Comparison of ENCODE assay signal across 13 mouse cellular contexts in genomic region chr1:131691356-131691755, GRCm38 (mm10). TPM values are rescaled to one million over a fixed set of nuclear protein-coding genes. Genes with fewer than 3 reads are reported as not detected.
DNase-seq lines count a peak whose midpoint lies in the region; ATAC-seq and TF ChIP-seq lines count a peak whose summit lies in the region.
"Had no signal": no experiment of that assay in that cellular context is flagged by ENCODE, and none has a peak within 500 bp of the region (broad histone marks: within the 10 kb centered on the region; RNA-seq: fewer than 3 reads in every experiment).

No protein-coding gene starts in this region.

- no peak for TF ChIP-seq POLR2A in bone marrow macrophage, adult 2 months (IDR thresholded peaks at IDR 0.05; ENCODE audit: borderline replicate concordance, low read depth, low read length)

- DNase-seq in heart, adult 11 months, result peak; percentile 96
- no peak for DNase-seq in heart, postnatal 14 days
- DNase-seq in A20 (ENCODE audit: low read depth, low spot score), result peak; percentile 51
- no peak for DNase-seq in natural killer cell, adult 2 months (ENCODE audit: low spot score in 2 of 2)
- DNase-seq in kidney, adult 8-10 months, result no peak
- no peak for DNase-seq in thymus, postnatal 14 days
- DNase-seq: cerebellum, adult 9-11 months; midbrain, embryonic 14.5 days; spleen, adult 18-20 months had no signal

- no peak for TF ChIP-seq CTCF in bone marrow macrophage, adult 2 months (IDR thresholded peaks at IDR 0.05; ENCODE audit: low read depth, low read length)

- H3K27ac ChIP-seq in bone marrow macrophage, adult 2 months (ENCODE audit: insufficient read depth, low read depth, low read length), result peak overlapping the region; percentile 97
- H3K27ac ChIP-seq: hindbrain, embryonic 14.5 days; liver, embryonic 15.5 days had no signal

- intact Hi-C loops in heart, postnatal 14 days (cut with DNase I), result no loop called here

- peak overlapping the region; percentile 68 for H3K4me3 ChIP-seq in bone marrow macrophage, adult 2 months (ENCODE audit: insufficient read depth, low read length)
- H3K4me3 ChIP-seq: liver, embryonic 15.5 days had no signal

- ATAC-seq in megakaryocyte progenitor cell, adult 5-6 weeks (replicated peaks; ENCODE audit: poor library complexity), result peak; percentile 83

- peaks cover 36% of the 10 kb centered on the region for H3K4me1 ChIP-seq in bone marrow macrophage, adult 2 months (ENCODE audit: control insufficient read depth, insufficient read depth, low read length)

RNA-seq across cellular contexts. Expression of gene Rab7b, which starts 2.9 kb away (rescaled TPM):
- total RNA-seq in heart, postnatal 14 days (2021), result 1 to 10 TPM; 4.2 to 4.5 TPM
- 115 and 157 TPM in 2 replicates for polyA plus RNA-seq in bone marrow macrophage, adult 2 months (2012; ENCODE audit: insufficient read depth, insufficient read length, missing spikeins)
- 5.8 and 7.7 TPM in 2 replicates for total RNA-seq in megakaryocyte progenitor cell, adult 5-6 weeks (2015)
- total RNA-seq in megakaryocyte progenitor cell, adult 5-6 weeks (2017), result 31.1 and 43.2 TPM in 2 replicates

RNA-seq across cellular contexts. Expression of gene Slc26a9, which starts 52.5 kb away (rescaled TPM):
- not detected for total RNA-seq in heart, postnatal 14 days (2021)
- not detected in 2 replicates for polyA plus RNA-seq in bone marrow macrophage, adult 2 months (2012; ENCODE audit: insufficient read depth, insufficient read length, missing spikeins)
- total RNA-seq in megakaryocyte progenitor cell, adult 5-6 weeks (2015), result 0.02 and 0.25 TPM in 2 replicates
- 0.14 TPM in 1 of 2 replicates, not detected in the other for total RNA-seq in megakaryocyte progenitor cell, adult 5-6 weeks (2017)
- polyA plus RNA-seq: liver, embryonic 15.5 days had no signal

RNA-seq across cellular contexts. Expression of gene Ctse, which starts 53.2 kb away (rescaled TPM):
- 1 to 10 TPM; 2.8 to 2.9 TPM for total RNA-seq in heart, postnatal 14 days (2021)
- polyA plus RNA-seq in bone marrow macrophage, adult 2 months (2012; ENCODE audit: insufficient read depth, insufficient read length, missing spikeins), result 1.1 and 1.7 TPM in 2 replicates
- total RNA-seq in megakaryocyte progenitor cell, adult 5-6 weeks (2015), result 54.1 and 66.8 TPM in 2 replicates
- 18.9 and 25.6 TPM in 2 replicates for total RNA-seq in megakaryocyte progenitor cell, adult 5-6 weeks (2017)
- polyA plus RNA-seq: hindbrain, embryonic 14.5 days; midbrain, embryonic 14.5 days had no signal

Comparison
In these comparisons a context has a peak if more than half of its experiments do, and no peak if none do; other contexts are left out.
1. DNase-seq: peak in heart, adult 11 months (single experiment) and A20 (single experiment); none in heart, postnatal 14 days (0 of 2), natural killer cell, adult 2 months (0 of 2), kidney, adult 8-10 months (0 of 2) and thymus, postnatal 14 days (single experiment).
2. RNA of gene Ctse, which starts 53.2 kb away (total RNA-seq): 18.9 to 66.8 TPM in megakaryocyte progenitor cell, adult 5-6 weeks; 2.8 to 2.9 TPM in heart, postnatal 14 days; every median in the first group is over 4 times any median in the second.